8 mouse cellular contexts compared by ENCODE assay signal in the genomic region with DNA sequence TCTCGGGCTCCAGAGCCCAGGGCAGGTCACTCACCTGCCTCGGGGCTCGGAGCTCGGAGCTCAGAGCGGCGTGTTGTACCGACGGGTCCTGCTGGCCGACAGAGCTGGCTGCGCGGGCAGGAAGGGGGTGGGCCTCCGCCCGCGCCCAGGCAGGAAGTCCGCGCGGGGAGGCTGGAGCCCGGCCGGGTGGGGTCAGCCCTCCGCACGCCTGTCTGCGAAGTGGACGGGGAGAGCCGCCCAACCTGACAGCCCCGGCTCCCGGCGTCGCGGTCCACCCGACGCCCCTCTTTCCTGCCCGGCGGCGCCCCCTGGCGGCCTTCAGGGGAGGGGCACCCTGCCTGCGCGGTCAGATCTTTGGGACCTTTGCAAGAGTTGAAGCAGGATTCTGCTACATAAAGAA. TPM values are rescaled to one million over a fixed set of nuclear protein-coding genes. Genes with fewer than 3 reads are reported as not detected.
A peak's percentile ranks its signal among the peaks of the same experiment; 100 is the strongest.
DNase-seq lines count a peak whose midpoint lies in the region; ATAC-seq and TF ChIP-seq lines count a peak whose summit lies in the region.

No protein-coding gene starts in this region.

- H3K36me3 ChIP-seq in MEL (ENCODE audit: control insufficient read depth in 1 of 2, insufficient read depth in 2 of 2, low read length in 2 of 2), result no peaks in the 10 kb centered on the region
- no peaks in the 10 kb centered on the region for H3K36me3 ChIP-seq in hindbrain, embryonic 13.5 days
- H3K36me3 ChIP-seq in midbrain, embryonic 10.5 days, result no peaks in the 10 kb centered on the region
- no peaks in the 10 kb centered on the region for H3K36me3 ChIP-seq in small intestine, adult 2 months (ENCODE audit: control insufficient read depth, insufficient read depth, low read length)

- no peak overlapping the region for H3K27ac ChIP-seq in MEL (ENCODE audit: control insufficient read depth, low read depth, low read length)
- H3K27ac ChIP-seq in bone marrow, adult 2 months (ENCODE audit: control insufficient read depth, insufficient read depth, low read depth, low read length, poor library complexity), result peak overlapping the region; percentile 41
- no peak overlapping the region; the same call in 1 of the 2 replicates for H3K27ac ChIP-seq in hindbrain, embryonic 13.5 days
- H3K27ac ChIP-seq in midbrain, embryonic 10.5 days (replicated peaks), result peak overlapping the region; percentile 52; the same call in 1 of the 2 replicates
- H3K27ac ChIP-seq in small intestine, adult 2 months (ENCODE audit: insufficient read depth, low read depth, low read length), result peak overlapping the region; percentile 67

- TF ChIP-seq POLR2A in MEL (IDR thresholded peaks at IDR 0.05; ENCODE audit: control insufficient read depth in 1 of 2, insufficient read depth in 1 of 2, low read depth in 1 of 2, low read length in 2 of 2, poor library complexity in 1 of 2), result no peak
- TF ChIP-seq POLR2A in bone marrow, adult 2 months (IDR thresholded peaks at IDR 0.05; ENCODE audit: borderline replicate concordance, control insufficient read depth, low read depth, low read length), result peak; percentile 54; the same call in 1 of the 2 replicates
- TF ChIP-seq POLR2A in small intestine, adult 2 months (IDR thresholded peaks at IDR 0.05; ENCODE audit: low read depth, low read length), result peak; percentile 62

- H3K4me3 ChIP-seq in MEL (ENCODE audit: control insufficient read depth in 1 of 2, insufficient read depth in 1 of 2, low read depth in 2 of 2, low read length in 2 of 2), result peak overlapping the region; percentile 33 to 61; a peak in 3 of 4 replicates
- H3K4me3 ChIP-seq in bone marrow, adult 2 months (replicated peaks; ENCODE audit: control insufficient read depth, low read depth, low read length), result peak overlapping the region; percentile 45
- H3K4me3 ChIP-seq in hindbrain, embryonic 13.5 days, result peak overlapping the region; percentile 27
- H3K4me3 ChIP-seq in midbrain, embryonic 10.5 days, result peak overlapping the region; percentile 50
- H3K4me3 ChIP-seq in small intestine, adult 2 months (ENCODE audit: low read depth, low read length), result peak overlapping the region; percentile 73

- intact Hi-C loops in left cerebral cortex, postnatal 4 days (cut with DNase I), result no loop called here

- peak; percentile 79 to 98 (median 89) for TF ChIP-seq CTCF in MEL (IDR thresholded peaks at IDR 0.05 in 2 of 3, conservative IDR thresholded peaks at IDR 0.05 in 1 of 3; ENCODE audit: control insufficient read depth in 1 of 3, insufficient read depth in 1 of 3, low read depth in 2 of 3, low read length in 3 of 3, poor library complexity in 1 of 3, severe bottlenecking in 1 of 3)
- peak; percentile 67 for TF ChIP-seq CTCF in bone marrow, adult 2 months (IDR thresholded peaks at IDR 0.05; ENCODE audit: control insufficient read depth, insufficient read depth, low read length)
- TF ChIP-seq CTCF in small intestine, adult 2 months (IDR thresholded peaks at IDR 0.05; ENCODE audit: extremely low read depth, insufficient read length, insufficient replicate concordance, low read depth, low read length), result peak; percentile 77

- no peaks in the 10 kb centered on the region for H3K9me3 ChIP-seq in MEL (replicated peaks; ENCODE audit: insufficient read depth, low read length)
- no peaks in the 10 kb centered on the region for H3K9me3 ChIP-seq in hindbrain, embryonic 13.5 days
- no peaks in the 10 kb centered on the region for H3K9me3 ChIP-seq in midbrain, embryonic 10.5 days (replicated peaks)

- ATAC-seq in hindbrain, embryonic 13.5 days (ENCODE audit: low FRiP score), result no peak
- no peak for ATAC-seq in erythroid progenitor cell, adult 5-6 weeks (replicated peaks; ENCODE audit: low FRiP score, poor library complexity, severe bottlenecking)

- peak overlapping the region; percentile 42 for H3K4me2 ChIP-seq in hindbrain, embryonic 13.5 days

- 1% methylated on average over 37 of the region's 37 CpGs for WGBS in bone marrow, adult 2 months
- WGBS in hindbrain, embryonic 13.5 days, result 2% methylated on average over 36 of the region's 37 CpGs
- WGBS in midbrain, embryonic 10.5 days, result 4% methylated on average over 37 of the region's 37 CpGs
- WGBS in small intestine, adult 2 months, result 2% methylated on average over 37 of the region's 37 CpGs

- no peaks in the 10 kb centered on the region for H3K79me2 ChIP-seq in MEL (ENCODE audit: control insufficient read depth, insufficient read depth, low read length, poor library complexity)

- peak; percentile 45 for TF ChIP-seq RAD21 in MEL (IDR thresholded peaks at IDR 0.05; ENCODE audit: low read depth, low read length)

- H3K4me1 ChIP-seq in MEL (ENCODE audit: control insufficient read depth in 1 of 2, insufficient read depth in 2 of 2, low read length in 2 of 2), result peaks cover 0 to 5% of the 10 kb centered on the region in 2 experiments; a peak in 1 of 4 replicates
- peaks cover 4% of the 10 kb centered on the region for H3K4me1 ChIP-seq in bone marrow, adult 2 months (ENCODE audit: control insufficient read depth, insufficient read depth, low read length)
- peaks cover 40% of the 10 kb centered on the region for H3K4me1 ChIP-seq in hindbrain, embryonic 13.5 days (replicated peaks)
- H3K4me1 ChIP-seq in midbrain, embryonic 10.5 days, result peaks cover 32% of the 10 kb centered on the region
- peaks cover 12% of the 10 kb centered on the region for H3K4me1 ChIP-seq in small intestine, adult 2 months (ENCODE audit: control insufficient read depth, insufficient read depth, insufficient read length, low read length)

- no peak for TF ChIP-seq EP300 in MEL (IDR thresholded peaks at IDR 0.05; ENCODE audit: low read depth in 1 of 2, low read length in 2 of 2)

- peak overlapping the region; percentile 53 for H3K9ac ChIP-seq in MEL (ENCODE audit: control insufficient read depth, low read depth, low read length, poor library complexity, severe bottlenecking)
- peak overlapping the region; percentile 43; the same call in 1 of the 2 replicates for H3K9ac ChIP-seq in hindbrain, embryonic 13.5 days

- H3K27me3 ChIP-seq in MEL (ENCODE audit: control insufficient read depth in 1 of 2, insufficient read depth in 2 of 2, low read length in 2 of 2), result peaks cover 0 to 5% of the 10 kb centered on the region in 2 experiments; a peak in 2 of 4 replicates
- H3K27me3 ChIP-seq in hindbrain, embryonic 13.5 days, result peaks cover 66% of the 10 kb centered on the region
- peaks cover 83% of the 10 kb centered on the region for H3K27me3 ChIP-seq in midbrain, embryonic 10.5 days (ENCODE audit: low read depth, poor library complexity, severe bottlenecking)
- peaks cover 2% of the 10 kb centered on the region; the same call in 1 of the 2 replicates for H3K27me3 ChIP-seq in small intestine, adult 2 months (ENCODE audit: control insufficient read depth, insufficient read depth, low read length)

- DNase-seq in MEL (ENCODE audit: low read depth, low spot score), result peak; percentile 76
- DNase-seq in frontal cortex, postnatal 25 days (ENCODE audit: low spot score in 2 of 2), result peak; percentile 34 to 41
- DNase-seq in left cerebral cortex, postnatal 4 days, result peak; percentile 69
- DNase-seq in midbrain, embryonic 10.5 days (ENCODE audit: low spot score), result peak; percentile 81

RNA-seq across cellular contexts. Expression of a gene that starts 20.4 kb away (rescaled TPM):
- total RNA-seq in MEL (2012; rRNA removed), result 0.04 TPM in 1 of 2 replicates, not detected in the other
- not detected for polyA plus RNA-seq in MEL (2012; ENCODE audit: insufficient read depth in 1 of 2, insufficient read length in 2 of 2, low read depth in 1 of 2, low replicate concordance in 2 of 2, missing spikeins in 1 of 2)
- 1.4 and 11.7 TPM in 2 replicates for polyA plus RNA-seq in bone marrow, adult 2 months (2011; ENCODE audit: insufficient read depth, insufficient read length, low replicate concordance, missing spikeins)
- polyA plus RNA-seq in hindbrain, embryonic 13.5 days (2015; fragmentation: Nextera tagmentation; extraction: Ambion mirVana), result 0.43 and 0.71 TPM in 2 replicates
- total RNA-seq in left cerebral cortex, postnatal 4 days (2021), result 1 to 10 TPM in 1 of 2 experiments, under 1 TPM in 1; 0.46 to 1.4 TPM
- 0.39 and 0.51 TPM in 2 replicates for polyA plus RNA-seq in midbrain, embryonic 10.5 days (2016; fragmentation: Nextera tagmentation; extraction: Ambion mirVana)
- polyA plus RNA-seq in small intestine, adult 2 months (2012; rRNA removed), result 0.03 TPM in 2 replicates
- total RNA-seq in erythroid progenitor cell, adult 5-6 weeks (2015; ENCODE audit: low replicate concordance), result not detected in 2 replicates
- not detected in 2 replicates for total RNA-seq in erythroid progenitor cell, adult 5-6 weeks (2017; ENCODE audit: low replicate concordance)

RNA-seq across cellular contexts. Expression of a gene that starts 26.1 kb away (rescaled TPM):
- not detected in 2 replicates for total RNA-seq in MEL (2012; rRNA removed)
- polyA plus RNA-seq in MEL (2012; ENCODE audit: insufficient read depth in 1 of 2, insufficient read length in 2 of 2, low read depth in 1 of 2, low replicate concordance in 2 of 2, missing spikeins in 1 of 2), result not detected
- polyA plus RNA-seq in bone marrow, adult 2 months (2011; ENCODE audit: insufficient read depth, insufficient read length, low replicate concordance, missing spikeins), result not detected in 2 replicates
- polyA plus RNA-seq in hindbrain, embryonic 13.5 days (2015; fragmentation: Nextera tagmentation; extraction: Ambion mirVana), result 29.2 and 40.2 TPM in 2 replicates
- total RNA-seq in left cerebral cortex, postnatal 4 days (2021), result under 1 TPM; 0.38 to 0.93 TPM
- polyA plus RNA-seq in midbrain, embryonic 10.5 days (2016; fragmentation: Nextera tagmentation; extraction: Ambion mirVana), result 4.9 and 5.1 TPM in 2 replicates
- polyA plus RNA-seq in small intestine, adult 2 months (2012; rRNA removed), result 0.08 and 0.18 TPM in 2 replicates
- not detected in 2 replicates for total RNA-seq in erythroid progenitor cell, adult 5-6 weeks (2015; ENCODE audit: low replicate concordance)
- not detected in 2 replicates for total RNA-seq in erythroid progenitor cell, adult 5-6 weeks (2017; ENCODE audit: low replicate concordance)

RNA-seq across cellular contexts. Expression of a gene that starts 27.9 kb away (rescaled TPM):
- total RNA-seq in MEL (2012; rRNA removed), result 0.62 and 0.77 TPM in 2 replicates
- polyA plus RNA-seq in MEL (2012; ENCODE audit: insufficient read depth in 1 of 2, insufficient read length in 2 of 2, low read depth in 1 of 2, low replicate concordance in 2 of 2, missing spikeins in 1 of 2), result 1 to 10 TPM in 1 of 2 experiments, not detected in 1; 3.7 TPM
- not detected in 2 replicates for polyA plus RNA-seq in bone marrow, adult 2 months (2011; ENCODE audit: insufficient read depth, insufficient read length, low replicate concordance, missing spikeins)
- polyA plus RNA-seq in hindbrain, embryonic 13.5 days (2015; fragmentation: Nextera tagmentation; extraction: Ambion mirVana), result 1.4 TPM in 2 replicates
- total RNA-seq in left cerebral cortex, postnatal 4 days (2021), result 1 to 10 TPM in 1 of 2 experiments, under 1 TPM in 1; 0.70 to 1.9 TPM
- polyA plus RNA-seq in midbrain, embryonic 10.5 days (2016; fragmentation: Nextera tagmentation; extraction: Ambion mirVana), result 0.78 and 0.89 TPM in 2 replicates
- polyA plus RNA-seq in small intestine, adult 2 months (2012; rRNA removed), result 1.3 and 2.6 TPM in 2 replicates
- total RNA-seq in erythroid progenitor cell, adult 5-6 weeks (2015; ENCODE audit: low replicate concordance), result not detected in 2 replicates
- not detected in 2 replicates for total RNA-seq in erythroid progenitor cell, adult 5-6 weeks (2017; ENCODE audit: low replicate concordance)

RNA-seq across cellular contexts. Expression of a gene that starts 55.3 kb away (rescaled TPM):
- 0.16 and 0.35 TPM in 2 replicates for total RNA-seq in MEL (2012; rRNA removed)
- polyA plus RNA-seq in MEL (2012; ENCODE audit: insufficient read depth in 1 of 2, insufficient read length in 2 of 2, low read depth in 1 of 2, low replicate concordance in 2 of 2, missing spikeins in 1 of 2), result 1 to 10 TPM in 1 of 2 experiments, not detected in 1; 1.0 TPM
- 17.6 and 22.4 TPM in 2 replicates for polyA plus RNA-seq in bone marrow, adult 2 months (2011; ENCODE audit: insufficient read depth, insufficient read length, low replicate concordance, missing spikeins)
- polyA plus RNA-seq in hindbrain, embryonic 13.5 days (2015; fragmentation: Nextera tagmentation; extraction: Ambion mirVana), result 9.8 and 11.0 TPM in 2 replicates
- total RNA-seq in left cerebral cortex, postnatal 4 days (2021), result 10 to 100 TPM in 1 of 2 experiments, 1 to 10 TPM in 1; 8.0 to 11.5 TPM
- polyA plus RNA-seq in midbrain, embryonic 10.5 days (2016; fragmentation: Nextera tagmentation; extraction: Ambion mirVana), result 12.3 and 14.7 TPM in 2 replicates
- polyA plus RNA-seq in small intestine, adult 2 months (2012; rRNA removed), result 13.0 and 20.1 TPM in 2 replicates
- total RNA-seq in erythroid progenitor cell, adult 5-6 weeks (2015; ENCODE audit: low replicate concordance), result 1.3 TPM in 1 of 2 replicates, not detected in the other
- 0.98 and 1.0 TPM in 2 replicates for total RNA-seq in erythroid progenitor cell, adult 5-6 weeks (2017; ENCODE audit: low replicate concordance)

Comparison
In these comparisons a context has a peak if more than half of its experiments do, and no peak if none do; other contexts are left out.
1. H3K27ac ChIP-seq: peak in bone marrow, adult 2 months (single experiment), midbrain, embryonic 10.5 days (single experiment) and small intestine, adult 2 months (single experiment); none in MEL (single experiment) and hindbrain, embryonic 13.5 days (single experiment).
2. POLR2A ChIP-seq: peak in bone marrow, adult 2 months (single experiment) and small intestine, adult 2 months (single experiment); none in MEL (0 of 2).
3. Peak in every context shown above with its lines, with median percentiles within 50 percentile points of each other: DNase-seq, H3K4me3 ChIP-seq and CTCF ChIP-seq.